Mouse (Mus musculus) neural tube, embryonic 10.5 days (tissue): ENCODE measurements around the gene Olfr965.
"Not testable (repeated sequence)": the region's sequence is repeated elsewhere in the genome, so short reads cannot be mapped to it uniquely, and the experiment has no call there.

ENCODE experiments used
- DNase-seq: peaks from one replicate; pipeline ENCODE4 v3.0.0-alpha.2; 2017; ENCODE audit warnings: low spot score; ENCODE audit errors: extremely low spot score

Olfr965 gene

GRCm38 (mm10) chr9:39711053-39711452 is at the start of gene Olfr965:
Gene Olfr965, plus strand, starts transcription at chr9:39711353.
- no peak for DNase-seq

- no peak for DNase-seq
Measured at GRCm38 (mm10) chr9:39666905-39667304, 44.2 kb upstream of the Olfr965 start, which contains the start of gene Olfr963. Gene Olfr963, plus strand, starts transcription at chr9:39667205.

GRCm38 (mm10) chr9:39669723-39670122 is 41.4 kb upstream of the Olfr965 start:
- DNase-seq, result no peak

- no peak for DNase-seq
Measured at GRCm38 (mm10) chr9:39674820-39675219, 36.3 kb upstream of the Olfr965 start.

- no peak for DNase-seq
Measured at GRCm38 (mm10) chr9:39678557-39678956, 32.6 kb upstream of the Olfr965 start.

GRCm38 (mm10) chr9:39679280-39679679 is 31.9 kb upstream of the Olfr965 start:
- no peak for DNase-seq

- DNase-seq, result not testable (repeated sequence)
Measured at GRCm38 (mm10) chr9:39701123-39701522, 10.0 kb upstream of the Olfr965 start.

GRCm38 (mm10) chr9:39707017-39707416 is 4.1 kb upstream of the Olfr965 start, which contains the start of gene Olfr149:
Gene Olfr149, minus strand, starts transcription at chr9:39707117.
- no peak for DNase-seq

GRCm38 (mm10) chr9:39708958-39709357 is 2.2 kb upstream of the Olfr965 start:
- DNase-seq, result no peak

GRCm38 (mm10) chr9:39730678-39731077 is 19.5 kb downstream of the Olfr965 start, which contains the start of gene Olfr150:
Gene Olfr150, plus strand, starts transcription at chr9:39730978.
- no peak for DNase-seq

GRCm38 (mm10) chr9:39740741-39741140 is 29.6 kb downstream of the Olfr965 start:
- no peak for DNase-seq

- DNase-seq, result no peak
Measured at GRCm38 (mm10) chr9:39745949-39746348, 34.8 kb downstream of the Olfr965 start, which contains the start of gene Olfr967. Gene Olfr967, plus strand, starts transcription at chr9:39746249.

- DNase-seq, result no peak
Measured at GRCm38 (mm10) chr9:39746428-39746827, 35.3 kb downstream of the Olfr965 start.
